Mouse (Mus musculus) neural tube, embryonic 13.5 days (tissue): Measurements from ENCODE around the gene Ldlrad2. TPM values are rescaled to one million over a fixed set of nuclear protein-coding genes. Genes with fewer than 3 reads are reported as not detected.
"Not testable (repeated sequence)": the region's sequence is repeated elsewhere in the genome, so short reads cannot be mapped to it uniquely, and the experiment has no call there.

Source experiments
- ATAC-seq: fragments of 200-750 bp; cut with Nextera tagmentation; 2 replicates; pipeline ENCODE4 v1.8.0; 2017; ENCODE audit warnings: low read depth, mild to moderate bottlenecking, moderate TSS enrichment, moderate library complexity
- H3K27ac ChIP-seq: fragments of 300-500 bp; sonication (generic); replicated peaks from 2 replicates; pipeline ENCODE4 v1.5.1; 2015; ENCODE audit warnings: moderate library complexity, mild to moderate bottlenecking, inconsistent platforms
- H3K27me3 ChIP-seq: fragments of 300-500 bp; sonication (generic); 2 replicates; pipeline ENCODE4 v1.6.1; 2015; ENCODE audit warnings: mild to moderate bottlenecking, inconsistent platforms
- H3K36me3 ChIP-seq: fragments of 300-500 bp; sonication (generic); 2 replicates; pipeline ENCODE4 v1.6.1; 2015; ENCODE audit warnings: mild to moderate bottlenecking, inconsistent platforms
- H3K4me1 ChIP-seq: fragments of 300-500 bp; sonication (generic); replicated peaks from 2 replicates; pipeline ENCODE4 v1.6.1; 2015; ENCODE audit warnings: inconsistent platforms
- H3K4me2 ChIP-seq: fragments of 300-500 bp; sonication (generic); 2 replicates; pipeline ENCODE4 v1.6.1; 2015; ENCODE audit warnings: inconsistent platforms, mild to moderate bottlenecking, moderate library complexity
- H3K4me3 ChIP-seq: fragments of 300-500 bp; sonication (generic); 2 replicates; pipeline ENCODE4 v1.5.1; 2015; ENCODE audit warnings: mild to moderate bottlenecking, inconsistent platforms
- H3K9ac ChIP-seq: fragments of 300-500 bp; sonication (generic); 2 replicates; pipeline ENCODE4 v1.6.1; 2015; ENCODE audit warnings: moderate library complexity, mild to moderate bottlenecking, inconsistent platforms
- H3K9me3 ChIP-seq: fragments of 300-500 bp; sonication (generic); 2 replicates; pipeline ENCODE4 v1.6.1; 2016; ENCODE audit warnings: inconsistent platforms
- WGBS: fragments of 180-500 bp; shearing (Covaris S2); methylation state at CpG from one replicate; pipeline ENCODE4 v1.1.7; 2015; 5-methylcytosine and 5-hydroxymethylcytosine counted together
- polyA plus RNA-seq: library from polyadenylated mRNA; unstranded; fragments of >200 nt; fragmentation: Nextera tagmentation; extraction: Ambion mirVana; gene quantifications from 2 replicates; pipeline ENCODE4 v1.2.1, GENCODE M21; 2015

Ldlrad2 gene
- polyA plus RNA-seq, 1 experiment from 2014 or later: not detected

DNA sequence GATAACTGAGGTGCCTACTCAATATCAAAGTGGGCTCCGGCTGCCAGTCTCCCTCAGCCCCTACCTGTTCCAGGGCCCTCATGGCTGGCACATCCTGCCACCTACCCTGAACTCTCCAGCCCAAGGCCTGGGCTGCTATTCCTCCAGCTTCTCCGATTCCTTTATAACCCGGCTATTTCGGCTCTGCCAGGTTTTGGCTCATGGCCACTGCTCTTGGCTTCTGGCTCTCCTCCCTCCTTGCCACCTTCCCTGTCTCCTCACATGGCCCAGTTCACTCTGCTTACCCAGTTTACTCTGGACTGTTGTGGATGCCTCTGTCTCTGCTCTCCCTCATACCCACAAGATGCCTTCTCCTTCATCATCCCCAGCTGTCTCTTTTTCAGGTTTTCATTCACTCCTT is 16.6 kb upstream of the Ldlrad2 start:
- WGBS: 88% methylated on average over 4 of the region's 4 CpGs

DNA sequence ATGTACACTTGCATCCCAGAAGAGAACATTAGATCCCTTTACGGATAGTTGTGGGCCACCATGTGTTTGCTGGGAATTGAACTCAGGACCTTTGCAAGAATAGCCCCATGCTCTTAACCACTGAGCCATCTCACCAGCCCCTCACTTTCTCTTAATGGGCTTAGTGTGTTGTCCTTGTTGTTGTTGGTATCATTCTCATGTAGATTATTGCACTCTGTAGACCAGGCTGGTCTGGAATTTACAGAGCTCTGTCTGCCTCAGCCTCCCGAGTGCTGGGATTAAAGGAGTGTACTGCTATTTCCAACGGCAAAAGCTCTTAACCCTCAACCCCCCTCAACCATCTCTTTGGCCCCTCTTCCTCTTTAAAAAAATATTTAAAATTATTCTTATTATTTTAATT is 15.2 kb upstream of the Ldlrad2 start:
- 85% methylated on average over 3 of the region's 3 CpGs for WGBS
- H3K27ac ChIP-seq: no peak overlapping the region
- no peak overlapping the region for H3K9ac ChIP-seq
- H3K4me3 ChIP-seq: no peak overlapping the region
- H3K36me3 ChIP-seq: no peaks in the 10 kb centered on the region
- no peaks in the 10 kb centered on the region for H3K9me3 ChIP-seq
- no peak overlapping the region for H3K4me2 ChIP-seq
- ATAC-seq: no peak
- no peaks in the 10 kb centered on the region for H3K4me1 ChIP-seq
- H3K27me3 ChIP-seq: no peaks in the 10 kb centered on the region

More for the DNA sequence above, 16.6 kb upstream of the Ldlrad2 start:
- Histone ChIP-seq H3K4me2 (no peak overlapping the region), H3K27me3 (no peaks in the 10 kb centered on the region), H3K9ac (0 out of 2 replicates have a peak overlapping the region, but pooled peaks have one; percentile 22), H3K36me3 (no peaks in the 10 kb centered on the region), H3K27ac (no peak overlapping the region), H3K4me1 (peaks cover 12% of the 10 kb centered on the region), H3K9me3 (no peaks in the 10 kb centered on the region), H3K4me3 (no peak overlapping the region)
- ATAC-seq: no peak

DNA sequence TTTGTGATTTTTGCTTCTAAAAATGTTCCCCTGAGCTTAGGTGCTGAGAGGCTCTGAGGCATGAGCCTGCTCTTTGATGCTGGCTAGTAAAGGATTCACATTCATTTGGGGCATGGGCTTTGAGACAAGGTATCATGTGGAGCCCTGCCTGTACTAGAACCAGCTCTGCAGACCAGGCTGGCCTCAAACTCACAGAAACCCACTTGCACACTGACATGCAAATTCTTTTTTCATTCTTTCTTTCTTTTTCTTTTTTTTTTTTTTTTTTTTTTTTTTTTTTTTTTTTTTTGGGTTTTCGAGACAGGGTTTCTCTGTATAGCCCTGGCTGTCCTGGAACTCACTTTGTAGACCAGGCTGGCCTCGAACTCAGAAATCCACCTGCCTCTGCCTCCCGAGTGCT is 14.7 kb upstream of the Ldlrad2 start:
- not testable (repeated sequence) for H3K36me3 ChIP-seq, H3K4me2 ChIP-seq, H3K4me3 ChIP-seq, H3K9me3 ChIP-seq, H3K27me3 ChIP-seq, H3K4me1 ChIP-seq, H3K27ac ChIP-seq, ATAC-seq, H3K9ac ChIP-seq
- 94% methylated on average over 2 of the region's 3 CpGs for WGBS

DNA sequence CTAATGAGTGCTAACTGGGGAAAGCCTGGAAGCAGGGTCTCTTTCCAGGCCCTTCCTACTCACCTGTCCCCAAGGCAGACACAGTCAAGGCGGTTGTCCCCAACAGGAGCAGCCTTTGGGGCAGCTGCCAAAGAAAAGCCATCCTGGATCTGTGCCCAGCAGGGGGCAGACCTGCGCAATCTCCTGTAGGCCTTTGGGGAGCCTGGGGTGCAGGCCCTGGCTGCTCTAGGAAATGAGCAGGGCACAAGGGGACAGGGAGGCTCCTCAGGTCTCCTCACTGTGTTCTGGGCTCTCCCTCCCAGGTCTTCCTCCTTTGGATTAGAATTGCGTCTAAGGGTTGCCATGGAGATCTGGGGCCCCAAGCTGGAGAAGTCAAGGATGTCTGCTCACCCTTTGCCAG is 7.4 kb upstream of the Ldlrad2 start:
- Histone ChIP-seq H3K4me2 (no peak overlapping the region), H3K4me1 (peaks cover 5% of the 10 kb centered on the region; the same call in 1 of the 2 replicates), H3K4me3 (no peak overlapping the region), H3K9ac (no peak overlapping the region), H3K9me3 (no peaks in the 10 kb centered on the region), H3K27me3 (peaks cover 25% of the 10 kb centered on the region), H3K36me3 (no peaks in the 10 kb centered on the region), H3K27ac (no peak overlapping the region)
- ATAC-seq: no peak
- 38% methylated on average over 3 of the region's 3 CpGs for WGBS

DNA sequence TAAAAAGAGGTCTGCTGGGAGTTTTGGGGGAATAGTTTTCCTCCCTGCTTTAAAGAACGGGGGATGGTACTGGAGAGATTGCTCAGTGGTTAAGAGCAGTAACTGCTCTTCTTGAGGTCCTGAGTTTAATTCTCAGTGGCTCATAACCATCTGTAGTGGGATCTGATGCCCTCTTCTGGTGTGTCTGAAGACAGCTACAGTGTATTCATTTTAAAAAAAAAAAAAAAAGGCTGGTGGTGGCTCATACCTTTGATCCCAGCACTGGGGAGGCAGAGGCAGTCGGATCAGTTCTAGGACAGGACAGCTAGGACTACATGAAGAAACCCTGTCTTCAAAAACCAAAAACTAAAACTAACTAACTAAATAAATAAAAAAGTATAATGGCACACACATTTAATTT is 5.9 kb upstream of the Ldlrad2 start:
- Histone ChIP-seq H3K9ac (no peak overlapping the region), H3K9me3 (no peaks in the 10 kb centered on the region), H3K27ac (no peak overlapping the region), H3K27me3 (peaks cover 25% of the 10 kb centered on the region), H3K4me3 (no peak overlapping the region), H3K4me1 (peaks cover 5% of the 10 kb centered on the region; the same call in 1 of the 2 replicates), H3K36me3 (no peaks in the 10 kb centered on the region), H3K4me2 (no peak overlapping the region)
- no peak for ATAC-seq
- 87% methylated on average over 2 of the region's 2 CpGs for WGBS

DNA sequence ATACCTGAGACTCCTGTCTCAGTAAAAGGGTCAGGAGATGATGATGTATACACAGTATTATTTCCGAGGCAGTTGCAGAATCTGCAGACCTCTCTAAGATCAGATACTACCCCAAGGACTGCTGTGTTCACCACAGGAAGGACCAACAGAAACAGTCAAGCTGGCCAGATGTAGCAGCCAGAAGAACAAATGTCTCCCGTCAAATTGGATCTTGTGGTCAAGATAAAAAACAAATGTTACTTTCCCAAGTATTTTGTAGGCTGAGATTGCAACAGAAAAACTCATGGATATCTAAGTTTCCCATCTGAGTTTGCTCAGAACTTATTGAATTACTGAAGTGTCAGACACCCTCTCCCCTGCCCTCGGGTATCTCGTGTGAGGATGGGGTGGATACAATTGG is 5.4 kb upstream of the Ldlrad2 start:
- H3K4me1 ChIP-seq: peaks cover 5% of the 10 kb centered on the region; the same call in 1 of the 2 replicates
- H3K9me3 ChIP-seq: no peaks in the 10 kb centered on the region
- H3K9ac ChIP-seq: no peak overlapping the region
- peaks cover 25% of the 10 kb centered on the region for H3K27me3 ChIP-seq
- no peak overlapping the region for H3K4me2 ChIP-seq
- ATAC-seq: no peak
- H3K4me3 ChIP-seq: no peak overlapping the region
- H3K27ac ChIP-seq: no peak overlapping the region
- WGBS: 72% methylated on average over 4 of the region's 4 CpGs
- no peaks in the 10 kb centered on the region for H3K36me3 ChIP-seq

DNA sequence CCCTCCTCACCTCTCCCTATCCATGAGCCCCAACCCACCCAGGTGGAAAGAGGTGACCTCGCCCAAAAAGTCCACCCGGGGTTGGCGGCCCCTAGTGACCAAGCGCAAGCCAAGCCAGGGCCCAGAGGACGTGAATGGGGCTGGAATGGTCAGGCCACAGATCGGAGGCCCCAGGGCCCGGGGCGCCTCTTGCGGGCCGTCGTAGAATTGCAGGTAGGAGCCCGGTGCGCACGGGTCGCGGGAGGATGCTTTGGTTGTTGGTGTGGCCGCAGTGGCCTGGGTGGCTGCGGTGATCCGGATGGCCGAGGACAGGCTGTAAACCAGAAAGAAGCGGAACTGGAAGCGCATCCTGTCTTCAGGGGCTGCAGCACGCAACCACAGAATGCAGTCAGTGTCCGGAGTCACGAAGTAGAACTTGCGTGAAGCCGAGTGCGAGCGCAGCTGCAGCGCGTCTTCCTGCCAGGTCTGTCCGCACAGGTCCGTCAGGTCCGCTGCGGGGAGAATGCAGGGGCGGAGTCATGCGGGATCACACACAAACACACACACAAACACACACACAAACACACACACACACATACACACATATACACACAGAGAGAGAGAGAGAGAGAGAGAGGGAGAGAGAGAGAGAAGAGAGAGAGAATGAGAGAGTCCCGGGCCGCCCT is 3.9 kb upstream of the Ldlrad2 start:
- H3K4me3 ChIP-seq: peak overlapping the region; percentile 35
- peaks cover 25% of the 10 kb centered on the region for H3K27me3 ChIP-seq
- peak overlapping the region; percentile 61 for H3K9ac ChIP-seq
- WGBS: 4% methylated on average over 39 of the region's 39 CpGs
- peak; percentile 56; the same call in 1 of the 2 replicates for ATAC-seq
- no peaks in the 10 kb centered on the region for H3K36me3 ChIP-seq
- H3K27ac ChIP-seq: no peak overlapping the region
- H3K4me2 ChIP-seq: peak overlapping the region; percentile 62
- peaks cover 5% of the 10 kb centered on the region; the same call in 1 of the 2 replicates for H3K4me1 ChIP-seq
- H3K9me3 ChIP-seq: no peaks in the 10 kb centered on the region

DNA sequence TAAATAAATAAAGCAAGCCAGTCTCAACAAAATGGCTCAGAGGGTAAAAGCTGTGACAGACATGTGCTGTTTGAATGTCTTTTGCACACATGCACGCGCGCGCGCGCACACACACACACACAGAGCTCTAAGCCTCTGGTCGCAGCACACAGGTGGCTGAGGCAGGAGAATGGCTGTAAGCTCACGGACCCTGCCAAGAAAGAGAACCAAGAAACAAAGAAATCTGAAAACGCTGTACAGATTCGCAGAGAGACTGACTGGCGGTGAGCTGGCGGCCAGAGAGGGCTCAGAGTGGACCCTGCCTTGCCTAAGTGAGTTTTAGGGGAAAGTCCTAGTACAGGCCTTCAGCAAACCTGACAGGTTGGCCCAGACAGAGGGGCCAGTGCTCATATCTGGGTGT is 3.1 kb upstream of the Ldlrad2 start:
- peaks cover 5% of the 10 kb centered on the region; the same call in 1 of the 2 replicates for H3K4me1 ChIP-seq
- 96% methylated on average over 12 of the region's 12 CpGs for WGBS
- no peak overlapping the region for H3K4me3 ChIP-seq
- no peak overlapping the region for H3K4me2 ChIP-seq
- no peak for ATAC-seq
- no peak overlapping the region for H3K9ac ChIP-seq
- H3K9me3 ChIP-seq: no peaks in the 10 kb centered on the region
- H3K27me3 ChIP-seq: peaks cover 25% of the 10 kb centered on the region
- no peaks in the 10 kb centered on the region for H3K36me3 ChIP-seq
- H3K27ac ChIP-seq: no peak overlapping the region

DNA sequence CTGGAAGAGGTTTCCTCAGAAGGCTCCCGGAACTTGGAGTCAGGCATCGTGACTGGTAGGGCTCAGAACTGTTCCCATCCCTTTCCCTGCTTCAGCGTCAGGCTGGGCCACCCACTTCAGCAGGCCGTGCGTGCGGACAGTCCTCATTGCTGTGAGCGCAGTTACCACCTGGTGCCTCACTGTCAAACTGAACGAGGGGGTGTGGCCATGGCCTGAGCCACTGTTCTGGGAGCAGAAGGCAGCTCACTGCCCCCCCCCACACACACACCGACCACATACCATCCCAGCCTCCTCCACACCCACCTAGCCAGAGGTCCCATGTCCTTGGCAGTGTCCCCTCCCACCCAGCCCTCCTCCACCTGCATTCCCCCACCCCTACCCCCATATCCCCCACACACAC is 4.5 kb downstream of the Ldlrad2 start:
- Histone ChIP-seq H3K36me3 (no peaks in the 10 kb centered on the region), H3K4me2 (no peak overlapping the region), H3K9ac (no peak overlapping the region), H3K4me3 (no peak overlapping the region), H3K4me1 (no peaks in the 10 kb centered on the region), H3K27ac (no peak overlapping the region), H3K9me3 (no peaks in the 10 kb centered on the region), H3K27me3 (no peaks in the 10 kb centered on the region)
- ATAC-seq: no peak
- WGBS: 67% methylated on average over 9 of the region's 9 CpGs

DNA sequence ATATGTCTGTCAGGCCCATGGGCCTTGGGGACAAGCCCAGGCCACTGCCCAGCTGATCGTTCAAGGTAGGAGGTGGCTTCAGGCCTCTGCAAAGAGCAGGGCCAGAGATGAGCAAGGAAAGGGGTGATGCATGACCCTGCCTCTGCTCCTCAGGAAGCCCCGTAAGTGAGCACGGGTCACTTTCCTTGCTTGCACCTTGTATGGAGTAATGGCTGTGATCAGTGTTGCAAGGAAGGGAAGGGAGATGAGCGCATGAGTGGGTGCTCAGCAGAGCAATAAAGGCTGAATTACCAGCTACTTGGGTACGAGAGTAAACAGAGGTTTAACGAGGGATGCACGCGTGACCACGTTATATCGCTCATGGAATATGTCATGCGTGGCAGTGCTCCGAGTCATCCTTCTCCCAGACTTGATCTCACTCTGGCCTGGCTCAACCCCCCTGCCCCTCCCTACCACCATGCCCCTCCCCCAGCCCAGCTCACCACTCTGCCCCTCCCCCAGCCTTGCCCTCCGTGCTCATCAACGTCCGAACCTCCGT is 17.6 kb downstream of the Ldlrad2 start:
- H3K4me1 ChIP-seq: no peaks in the 10 kb centered on the region
- peaks cover 14% of the 10 kb centered on the region; the same call in 1 of the 2 replicates for H3K36me3 ChIP-seq
- 85% methylated on average over 16 of the region's 16 CpGs for WGBS
- ATAC-seq: no peak
- no peaks in the 10 kb centered on the region for H3K9me3 ChIP-seq
- H3K4me3 ChIP-seq: no peak overlapping the region
- no peak overlapping the region for H3K9ac ChIP-seq
- H3K4me2 ChIP-seq: no peak overlapping the region
- no peaks in the 10 kb centered on the region for H3K27me3 ChIP-seq
- no peak overlapping the region for H3K27ac ChIP-seq

DNA sequence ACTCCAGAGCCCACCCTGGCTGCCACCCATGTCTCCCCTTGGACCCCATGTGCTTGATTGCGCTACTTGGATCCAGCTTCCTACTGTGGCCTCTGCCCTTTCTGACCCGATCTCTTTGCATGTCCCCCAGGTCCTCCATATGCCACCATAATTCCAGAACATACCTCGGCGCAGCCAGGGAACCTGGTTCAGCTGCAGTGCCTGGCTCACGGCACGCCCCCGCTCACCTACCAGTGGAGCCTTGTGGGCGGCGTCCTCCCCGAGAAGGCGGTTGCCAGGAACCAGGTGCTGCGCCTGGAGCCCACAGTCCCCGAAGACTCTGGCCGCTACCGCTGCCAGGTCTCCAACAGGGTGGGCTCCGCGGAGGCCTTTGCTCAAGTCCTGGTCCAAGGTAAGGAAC is 20.9 kb downstream of the Ldlrad2 start:
- no peak overlapping the region for H3K4me3 ChIP-seq
- no peaks in the 10 kb centered on the region for H3K9me3 ChIP-seq
- H3K4me2 ChIP-seq: no peak overlapping the region
- no peak for ATAC-seq
- H3K9ac ChIP-seq: no peak overlapping the region
- H3K27me3 ChIP-seq: no peaks in the 10 kb centered on the region
- H3K4me1 ChIP-seq: no peaks in the 10 kb centered on the region
- no peak overlapping the region for H3K27ac ChIP-seq
- WGBS: 93% methylated on average over 17 of the region's 17 CpGs
- peaks cover 28% of the 10 kb centered on the region for H3K36me3 ChIP-seq

DNA sequence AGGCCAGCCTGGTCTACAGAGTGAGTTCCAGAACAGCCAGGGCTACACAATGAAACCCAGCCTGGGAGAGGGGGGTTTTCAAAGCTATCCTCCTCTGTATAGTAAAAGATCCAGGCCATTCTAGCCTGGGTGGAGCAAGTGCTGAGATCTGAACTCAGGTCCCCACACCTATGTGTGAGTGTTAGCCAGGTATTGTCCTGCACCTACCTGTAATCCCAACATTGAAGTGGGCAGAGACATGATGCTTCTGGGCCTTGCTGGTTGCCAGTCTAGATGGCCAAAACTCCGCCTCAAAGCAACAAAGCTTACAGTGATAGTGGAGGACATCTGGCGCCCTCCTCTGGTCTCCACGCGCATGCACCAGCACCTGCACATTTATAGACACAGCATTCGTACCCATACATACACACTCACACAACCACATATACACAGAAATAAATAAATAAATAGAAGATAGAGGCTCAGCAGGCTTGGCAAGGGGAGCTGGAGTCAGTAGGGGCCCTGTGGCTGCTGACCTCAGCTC is 28.3 kb downstream of the Ldlrad2 start:
- Histone ChIP-seq H3K36me3 (peaks cover 40% of the 10 kb centered on the region), H3K4me1 (no peaks in the 10 kb centered on the region), H3K4me3 (no peak overlapping the region), H3K27me3 (no peaks in the 10 kb centered on the region), H3K4me2 (no peak overlapping the region), H3K27ac (no peak overlapping the region), H3K9ac (no peak overlapping the region), H3K9me3 (no peaks in the 10 kb centered on the region)
- ATAC-seq: no peak
- WGBS: 69% methylated on average over 5 of the region's 5 CpGs
